Mouse (Mus musculus): ENCODE measurements around the gene Tle6. TPM values are rescaled to one million over a fixed set of nuclear protein-coding genes. Genes with fewer than 3 reads are reported as not detected.

The Tle6 gene
- polyA plus RNA-seq, 1 experiment, result 21.2 TPM

GRCm38 (mm10) chr10:81575695-81576094, 25.2 kb downstream of the Tle6 start:
- Histone ChIP-seq H3K27ac (ENCODE audit: insufficient read depth, low read length) (no peak overlapping the region), H3K4me1 (ENCODE audit: control insufficient read depth, insufficient read depth, low read length) (0 out of 2 replicates have a peak, but pooled peaks cover 2% of the 10 kb centered on the region), H3K4me3 (ENCODE audit: insufficient read depth, low read length) (peak overlapping the region; percentile 75)
- no peak for TF ChIP-seq CTCF (IDR thresholded peaks at IDR 0.05; ENCODE audit: extremely low read depth, insufficient read depth, low read length)
- TF ChIP-seq POLR2A (IDR thresholded peaks at IDR 0.05; ENCODE audit: extremely low read depth, insufficient read depth, low read length), result no peak

- TF ChIP-seq POLR2A (IDR thresholded peaks at IDR 0.05; ENCODE audit: extremely low read depth, insufficient read depth, low read length), result no peak
- no peak overlapping the region for H3K27ac ChIP-seq (ENCODE audit: insufficient read depth, low read length)
- peak overlapping the region; percentile 75 for H3K4me3 ChIP-seq (ENCODE audit: insufficient read depth, low read length)
- H3K4me1 ChIP-seq (ENCODE audit: control insufficient read depth, insufficient read depth, low read length), result 0 out of 2 replicates have a peak, but pooled peaks cover 2% of the 10 kb centered on the region
These were observed 25.7 kb downstream of the Tle6 start for GRCm38 (mm10) chr10:81575208-81575631.

DNA sequence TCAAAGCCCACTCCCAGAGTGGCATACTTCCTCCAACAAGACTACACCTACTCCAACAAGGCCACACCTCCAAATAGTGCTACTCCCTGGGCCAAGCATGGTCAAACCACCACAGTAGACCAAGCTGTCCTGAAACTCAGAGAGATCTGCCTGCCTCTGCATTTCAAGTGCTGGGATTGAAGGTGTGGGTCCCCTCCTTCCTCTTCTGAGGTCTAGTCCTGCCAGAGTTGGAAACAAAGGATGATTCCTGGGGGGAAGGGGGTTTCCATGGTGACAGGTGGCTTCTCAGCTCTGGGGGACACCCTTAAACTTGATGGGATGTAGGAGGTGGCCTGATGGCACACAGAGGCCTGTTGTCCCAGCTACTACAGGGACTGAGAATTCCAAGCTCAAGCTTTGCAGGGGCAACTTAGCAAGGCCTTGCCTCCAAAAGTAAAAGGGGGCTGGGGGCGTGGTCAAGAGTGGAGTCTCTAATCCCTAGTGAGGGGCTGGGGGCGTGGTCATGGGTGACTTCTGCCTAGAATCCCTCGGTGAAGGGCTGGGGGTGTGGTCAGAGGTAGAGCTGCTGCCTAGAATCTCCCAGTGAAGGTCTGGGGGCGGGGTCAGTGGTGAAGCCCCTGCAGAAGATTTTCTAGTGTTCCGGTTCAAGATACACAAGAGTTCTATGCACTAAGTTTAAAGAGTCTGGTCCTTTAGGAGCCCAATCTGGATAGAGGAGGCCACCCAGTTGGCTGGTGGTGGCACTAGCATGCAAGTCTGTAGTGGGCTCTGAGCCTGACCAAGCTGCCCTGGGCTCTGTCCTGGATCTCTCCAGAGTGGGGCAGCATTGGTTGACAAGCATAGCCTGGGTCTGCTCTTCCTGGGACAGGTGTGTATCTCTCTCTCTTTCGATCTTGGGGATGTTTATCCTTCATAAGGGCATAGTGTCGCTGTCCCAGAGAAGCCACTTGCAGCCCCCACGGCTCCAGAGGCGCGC, 26.5 kb downstream of the Tle6 start, which contains the start of gene Tle2:
Tle2 (plus strand) TSS at position 481 of the 976 bp plus-strand sequence.
- Histone ChIP-seq H3K27ac (ENCODE audit: insufficient read depth, low read length) (no peak within 1 kb of the TSS), H3K4me3 (ENCODE audit: insufficient read depth, low read length) (peak within 1 kb of the TSS; percentile 75), H3K4me1 (ENCODE audit: control insufficient read depth, insufficient read depth, low read length) (0 out of 2 replicates have a peak, but pooled peaks cover 2% of the 10 kb centered on the region)
- TF ChIP-seq POLR2A (IDR thresholded peaks at IDR 0.05; ENCODE audit: extremely low read depth, insufficient read depth, low read length) (no peak), CTCF (IDR thresholded peaks at IDR 0.05; ENCODE audit: extremely low read depth, insufficient read depth, low read length) (no peak)

- no peak overlapping the region for H3K27ac ChIP-seq (ENCODE audit: insufficient read depth, low read length)
- TF ChIP-seq CTCF (IDR thresholded peaks at IDR 0.05; ENCODE audit: extremely low read depth, insufficient read depth, low read length) (no peak), POLR2A (IDR thresholded peaks at IDR 0.05; ENCODE audit: extremely low read depth, insufficient read depth, low read length) (no peak)
- H3K4me1 ChIP-seq (ENCODE audit: control insufficient read depth, insufficient read depth, low read length), result 0 out of 2 replicates have a peak, but pooled peaks cover 2% of the 10 kb centered on the region
- H3K4me3 ChIP-seq (ENCODE audit: insufficient read depth, low read length), result no peak overlapping the region
These were observed 27.9 kb downstream of the Tle6 start for GRCm38 (mm10) chr10:81572975-81573374.

GRCm38 (mm10) chr10:81572133-81572671, 28.7 kb downstream of the Tle6 start:
- no peak overlapping the region for H3K4me3 ChIP-seq (ENCODE audit: insufficient read depth, low read length)
- no peak overlapping the region for H3K27ac ChIP-seq (ENCODE audit: insufficient read depth, low read length)
- 0 out of 2 replicates have a peak, but pooled peaks cover 2% of the 10 kb centered on the region for H3K4me1 ChIP-seq (ENCODE audit: control insufficient read depth, insufficient read depth, low read length)
- TF ChIP-seq POLR2A (IDR thresholded peaks at IDR 0.05; ENCODE audit: extremely low read depth, insufficient read depth, low read length), result no peak
- no peak for TF ChIP-seq CTCF (IDR thresholded peaks at IDR 0.05; ENCODE audit: extremely low read depth, insufficient read depth, low read length)

GRCm38 (mm10) chr10:81571501-81571876, 29.4 kb downstream of the Tle6 start:
- Histone ChIP-seq H3K27ac (ENCODE audit: insufficient read depth, low read length) (no peak overlapping the region), H3K4me3 (ENCODE audit: insufficient read depth, low read length) (peak overlapping the region; percentile 50), H3K4me1 (ENCODE audit: control insufficient read depth, insufficient read depth, low read length) (0 out of 2 replicates have a peak, but pooled peaks cover 2% of the 10 kb centered on the region)
- no peak for TF ChIP-seq POLR2A (IDR thresholded peaks at IDR 0.05; ENCODE audit: extremely low read depth, insufficient read depth, low read length)
- no peak for TF ChIP-seq CTCF (IDR thresholded peaks at IDR 0.05; ENCODE audit: extremely low read depth, insufficient read depth, low read length)

- 0 out of 2 replicates have a peak, but pooled peaks cover 2% of the 10 kb centered on the region for H3K4me1 ChIP-seq (ENCODE audit: control insufficient read depth, insufficient read depth, low read length)
- peak overlapping the region; percentile 50 for H3K4me3 ChIP-seq (ENCODE audit: insufficient read depth, low read length)
- TF ChIP-seq CTCF (IDR thresholded peaks at IDR 0.05; ENCODE audit: extremely low read depth, insufficient read depth, low read length) (no peak), POLR2A (IDR thresholded peaks at IDR 0.05; ENCODE audit: extremely low read depth, insufficient read depth, low read length) (no peak)
- no peak overlapping the region for H3K27ac ChIP-seq (ENCODE audit: insufficient read depth, low read length)
These were observed 29.9 kb downstream of the Tle6 start for GRCm38 (mm10) chr10:81570831-81571500.

GRCm38 (mm10) chr10:81570238-81570800, 30.6 kb downstream of the Tle6 start:
- TF ChIP-seq CTCF (IDR thresholded peaks at IDR 0.05; ENCODE audit: extremely low read depth, insufficient read depth, low read length) (no peak), POLR2A (IDR thresholded peaks at IDR 0.05; ENCODE audit: extremely low read depth, insufficient read depth, low read length) (no peak)
- 0 out of 2 replicates have a peak, but pooled peaks cover 2% of the 10 kb centered on the region for H3K4me1 ChIP-seq (ENCODE audit: control insufficient read depth, insufficient read depth, low read length)
- no peak overlapping the region for H3K27ac ChIP-seq (ENCODE audit: insufficient read depth, low read length)
- H3K4me3 ChIP-seq (ENCODE audit: insufficient read depth, low read length), result peak overlapping the region; percentile 50; the same call in 1 of the 2 replicates

Data from cortical plate, adult 2 months (tissue).